Mouse (Mus musculus) lung, postnatal 0 days (tissue): ENCODE measurements at regions not wholly inside any gene's neighbourhood (a gene's known extent, or its start where the extent isn't known, plus 50 kb on each side); places are given as distances from the start of the nearest gene placed in this dataset.

Experiments
- CTCF ChIP-seq: IDR thresholded peaks from 2 replicates; pipeline ENCODE4 v1.5.1; 2016; ENCODE audit warnings: antibody characterized with exemption, mild to moderate bottlenecking
- EP300 ChIP-seq: IDR thresholded peaks from 2 replicates; pipeline ENCODE4 v1.6.1; 2016; ENCODE audit warnings: antibody characterized with exemption, mild to moderate bottlenecking, control low read depth

- TF ChIP-seq CTCF (no peak), EP300 (no peak)
Observed at GRCm38 (mm10) chr10:103715080-103715725, 347.6 kb downstream of the Slc6a15 start.
